Mouse (Mus musculus) kidney, postnatal 0 days (tissue): ENCODE data around the gene Tle3. TPM values are rescaled to one million over a fixed set of nuclear protein-coding genes. Genes with fewer than 3 reads are reported as not detected.
A peak's percentile ranks its signal among the peaks of the same experiment; 100 is the strongest.

ENCODE experiments used
- ATAC-seq: fragments of 200-750 bp; cut with Nextera tagmentation; replicated peaks from 2 replicates; pipeline ENCODE4 v1.8.0; 2017; ENCODE audit warnings: low read depth, moderate number of reproducible peaks, moderate TSS enrichment, moderate library complexity; ENCODE audit not compliant: low FRiP score
- DNase-seq: peaks from one replicate; pipeline ENCODE4 v3.0.0-alpha.2; 2016; ENCODE audit warnings: low spot score
- H3K27ac ChIP-seq: fragments of 300-500 bp; sonication (generic); 2 replicates; pipeline ENCODE4 v1.5.1; 2014; ENCODE audit warnings: mild to moderate bottlenecking
- H3K27me3 ChIP-seq: fragments of 300-500 bp; sonication (generic); 2 replicates; pipeline ENCODE4 v1.6.1; 2014; ENCODE audit warnings: low read length, mixed read lengths; ENCODE audit not compliant: insufficient read depth
- H3K36me3 ChIP-seq: fragments of 300-500 bp; sonication (generic); 2 replicates; pipeline ENCODE4 v1.6.1; 2014; ENCODE audit warnings: low read length, mixed read lengths; ENCODE audit not compliant: insufficient read depth
- H3K4me1 ChIP-seq: fragments of 300-500 bp; sonication (generic); replicated peaks from 2 replicates; pipeline ENCODE4 v1.6.1; 2014; ENCODE audit warnings: antibody characterized with exemption, low read length, mixed read lengths; ENCODE audit not compliant: insufficient read depth
- H3K4me2 ChIP-seq: fragments of 300-500 bp; sonication (generic); 2 replicates; pipeline ENCODE4 v1.6.1; 2014; ENCODE audit warnings: mild to moderate bottlenecking, low read length, moderate library complexity, mixed read lengths
- H3K4me3 ChIP-seq: fragments of 300-500 bp; sonication (generic); replicated peaks from 2 replicates; pipeline ENCODE4 v1.5.1; 2014; ENCODE audit warnings: low read depth, low read length
- H3K9ac ChIP-seq: fragments of 300-500 bp; sonication (generic); 2 replicates; pipeline ENCODE4 v1.6.1; 2014; ENCODE audit warnings: low read depth, low read length
- H3K9me3 ChIP-seq: fragments of 300-500 bp; sonication (generic); replicated peaks from 2 replicates; pipeline ENCODE4 v1.6.1; 2016; ENCODE audit warnings: low read length, inconsistent platforms, mixed read lengths
- CTCF ChIP-seq: IDR thresholded peaks from 2 replicates; pipeline ENCODE4 v1.5.1; 2016; ENCODE audit warnings: antibody characterized with exemption, low read depth, mild to moderate bottlenecking, moderate library complexity
- WGBS: fragments of 180-500 bp; shearing (Covaris S2); extraction: QIAGEN DNeasy Blood & Tissue Kit; methylation state at CpG from one replicate; pipeline ENCODE4 v1.1.7; 2014; 5-methylcytosine and 5-hydroxymethylcytosine counted together
- polyA plus RNA-seq: library from polyadenylated mRNA; unstranded; fragments of >200 nt; fragmentation: Nextera tagmentation; extraction: Ambion mirVana; gene quantifications from 2 replicates; pipeline ENCODE4 v1.2.1, GENCODE M21; 2015

The Tle3 gene
- polyA plus RNA-seq, 1 experiment from 2014 or later = 22.0 TPM

DNA sequence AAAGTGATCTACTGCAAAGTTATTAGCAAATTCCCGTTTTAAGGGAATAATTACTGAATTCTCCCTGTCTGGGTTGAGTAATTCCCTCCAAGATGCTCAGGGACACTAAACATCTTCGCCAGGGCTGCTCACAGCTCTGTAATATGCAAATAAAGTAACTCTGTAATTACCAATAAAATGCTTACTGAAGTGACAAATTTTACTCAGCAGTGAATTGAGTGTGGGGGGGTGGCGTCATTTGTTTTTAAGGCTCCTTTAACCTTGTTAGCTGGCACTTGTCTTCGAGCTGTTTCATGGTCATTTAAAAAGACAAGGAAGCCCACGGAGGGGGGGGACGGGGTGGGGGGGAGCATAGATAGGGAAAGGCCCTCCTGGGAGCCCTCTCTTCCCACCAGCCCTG is 23.6 kb upstream of the Tle3 start:
- Histone ChIP-seq H3K9ac (no peak overlapping the region), H3K36me3 (no peaks in the 10 kb centered on the region), H3K4me2 (no peak overlapping the region), H3K27ac (no peak overlapping the region), H3K9me3 (no peaks in the 10 kb centered on the region), H3K4me1 (peaks cover 12% of the 10 kb centered on the region; the same call in 1 of the 2 replicates), H3K4me3 (no peak overlapping the region), H3K27me3 (no peaks in the 10 kb centered on the region)
- no peak for DNase-seq
- no peak for ATAC-seq
- WGBS = 54% methylated on average over 6 of the region's 6 CpGs
- TF ChIP-seq CTCF = no peak

DNA sequence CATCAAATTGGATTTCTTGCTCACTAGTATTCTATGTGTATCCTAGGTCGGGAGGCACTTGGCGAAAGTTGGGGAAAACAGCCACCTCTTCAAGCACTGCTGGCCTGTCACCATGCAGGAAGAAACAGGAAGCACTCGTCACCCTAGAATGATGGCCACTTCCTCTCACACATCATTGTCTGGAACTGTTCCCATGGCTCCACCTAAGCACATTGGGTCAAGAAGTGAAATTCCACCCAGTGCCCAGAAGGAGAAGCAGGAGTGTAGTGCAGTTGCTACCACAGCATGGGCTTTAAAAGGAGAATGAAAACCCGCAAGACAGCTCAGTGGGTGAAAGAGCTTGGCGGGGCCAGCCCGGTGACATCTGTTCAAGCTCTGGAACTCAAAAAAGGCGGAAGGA is 22.5 kb upstream of the Tle3 start:
- no peak overlapping the region for H3K9ac ChIP-seq
- no peaks in the 10 kb centered on the region for H3K9me3 ChIP-seq
- no peaks in the 10 kb centered on the region for H3K36me3 ChIP-seq
- DNase-seq (peak; percentile 72), ATAC-seq (no peak)
- H3K4me3 ChIP-seq = no peak overlapping the region
- H3K4me1 ChIP-seq = peaks cover 12% of the 10 kb centered on the region; the same call in 1 of the 2 replicates
- no peak for TF ChIP-seq CTCF
- no peaks in the 10 kb centered on the region for H3K27me3 ChIP-seq
- H3K4me2 ChIP-seq = no peak overlapping the region
- 67% methylated on average over 7 of the region's 7 CpGs for WGBS
- H3K27ac ChIP-seq = 0 out of 2 replicates have a peak overlapping the region, but pooled peaks have one; percentile 51

DNA sequence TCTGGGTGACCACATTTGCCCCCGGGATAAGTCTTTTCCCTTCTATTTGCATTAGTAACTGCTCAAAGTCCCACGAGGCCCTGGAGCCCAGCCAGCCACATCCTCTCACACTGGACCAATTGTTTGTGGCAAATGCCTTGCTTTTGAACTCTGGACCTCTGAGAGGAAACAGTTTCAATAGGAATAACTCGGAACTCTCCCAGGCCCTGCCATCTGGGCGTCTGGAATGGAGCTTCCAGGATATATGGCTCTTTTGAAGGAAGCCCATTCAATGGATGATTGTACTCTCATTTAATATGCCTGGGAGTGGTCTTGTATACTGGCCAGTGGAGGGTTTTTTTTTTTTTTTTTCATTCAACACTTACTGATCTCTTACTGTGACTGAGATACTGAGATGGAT is 21.0 kb upstream of the Tle3 start:
- WGBS = 21% methylated on average over 4 of the region's 4 CpGs
- Histone ChIP-seq H3K9ac (no peak overlapping the region), H3K4me3 (no peak overlapping the region), H3K4me2 (no peak overlapping the region), H3K9me3 (no peaks in the 10 kb centered on the region), H3K27me3 (no peaks in the 10 kb centered on the region), H3K36me3 (no peaks in the 10 kb centered on the region), H3K27ac (peak overlapping the region; percentile 51; the same call in 1 of the 2 replicates), H3K4me1 (peaks cover 12% of the 10 kb centered on the region; the same call in 1 of the 2 replicates)
- ATAC-seq = no peak
- no peak for TF ChIP-seq CTCF
- peak; percentile 73 for DNase-seq

DNA sequence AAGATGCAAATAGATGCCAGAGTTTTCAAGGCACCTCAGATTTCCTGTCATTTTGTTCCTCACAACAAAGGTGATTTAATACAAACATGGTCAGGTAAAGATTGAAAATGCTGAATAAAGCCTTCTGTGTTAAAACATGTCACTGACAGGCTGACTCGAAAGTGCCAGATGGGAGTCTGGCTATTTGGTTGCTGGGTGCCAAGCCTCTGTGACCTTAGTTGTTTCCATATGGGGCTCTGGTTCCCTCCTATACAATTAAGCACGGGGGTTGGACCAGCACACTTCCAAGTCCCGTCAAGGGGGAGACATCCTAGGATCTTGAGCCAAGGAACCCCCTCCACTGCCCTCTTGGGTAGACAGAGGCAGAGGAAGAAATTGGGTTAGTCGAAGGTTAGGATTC is 13.2 kb upstream of the Tle3 start:
- H3K27me3 ChIP-seq = no peaks in the 10 kb centered on the region
- DNase-seq = no peak
- no peak overlapping the region for H3K9ac ChIP-seq
- no peak overlapping the region for H3K27ac ChIP-seq
- H3K4me3 ChIP-seq = no peak overlapping the region
- no peak overlapping the region for H3K4me2 ChIP-seq
- no peaks in the 10 kb centered on the region for H3K36me3 ChIP-seq
- no peaks in the 10 kb centered on the region for H3K9me3 ChIP-seq
- peaks cover 17% of the 10 kb centered on the region for H3K4me1 ChIP-seq
- WGBS = 59% methylated on average over 4 of the region's 4 CpGs
- no peak for TF ChIP-seq CTCF
- no peak for ATAC-seq

DNA sequence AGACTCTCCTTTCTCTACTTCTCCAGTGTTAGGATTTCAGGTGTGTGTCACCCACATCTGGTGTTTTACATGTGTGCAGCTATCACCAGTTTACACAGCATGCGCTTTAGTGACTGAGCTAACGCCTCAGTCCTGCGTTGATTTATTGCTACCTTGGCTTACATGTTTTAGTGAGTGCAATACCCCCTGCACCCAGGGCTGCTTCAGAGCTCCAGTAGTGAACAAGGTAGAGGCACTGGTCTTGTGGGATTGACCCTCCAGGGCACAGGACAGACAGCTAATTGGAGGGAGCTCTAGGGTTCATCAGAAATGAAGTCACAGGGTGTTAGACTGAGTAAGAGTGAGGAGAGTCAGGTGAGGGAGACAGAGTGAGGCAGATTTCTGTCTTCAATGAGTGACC is 12.4 kb upstream of the Tle3 start:
- no peak overlapping the region for H3K4me3 ChIP-seq
- peaks cover 17% of the 10 kb centered on the region for H3K4me1 ChIP-seq
- DNase-seq (no peak), ATAC-seq (no peak)
- H3K27ac ChIP-seq = no peak overlapping the region
- no peak overlapping the region for H3K9ac ChIP-seq
- H3K9me3 ChIP-seq = no peaks in the 10 kb centered on the region
- H3K36me3 ChIP-seq = no peaks in the 10 kb centered on the region
- TF ChIP-seq CTCF = no peak
- 90% methylated on average over 3 of the region's 3 CpGs for WGBS
- no peaks in the 10 kb centered on the region for H3K27me3 ChIP-seq
- H3K4me2 ChIP-seq = no peak overlapping the region

DNA sequence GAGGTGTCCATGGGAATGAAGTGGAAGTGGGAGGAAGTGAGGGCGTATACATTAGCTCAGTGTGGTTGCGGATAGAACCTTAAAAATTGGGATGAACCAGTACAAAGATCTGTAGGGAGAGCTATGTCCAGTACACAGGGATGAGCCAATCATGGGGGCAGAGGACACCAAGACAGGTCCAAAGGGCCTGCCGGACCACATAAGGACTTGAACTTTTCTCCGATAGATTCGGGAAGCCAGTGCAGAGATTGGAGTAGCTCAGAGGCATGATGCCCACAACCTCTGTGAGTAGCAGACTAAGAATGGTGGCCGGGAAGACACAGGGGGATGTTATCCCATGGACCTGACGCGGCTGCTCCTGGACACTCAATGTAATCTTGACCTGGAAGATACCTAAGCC is 12.0 kb upstream of the Tle3 start:
- no peak for TF ChIP-seq CTCF
- Histone ChIP-seq H3K36me3 (no peaks in the 10 kb centered on the region), H3K4me3 (no peak overlapping the region), H3K27me3 (no peaks in the 10 kb centered on the region), H3K4me1 (peaks cover 17% of the 10 kb centered on the region), H3K9ac (no peak overlapping the region), H3K4me2 (no peak overlapping the region), H3K27ac (no peak overlapping the region), H3K9me3 (no peaks in the 10 kb centered on the region)
- WGBS = 91% methylated on average over 8 of the region's 8 CpGs
- no peak for DNase-seq
- no peak for ATAC-seq
